Mouse (Mus musculus) kidney, postnatal 14 days (tissue): ENCODE measurements at regions not wholly inside any gene's neighbourhood (a gene's known extent, or its start where the extent isn't known, plus 50 kb on each side); places are given as distances from the start of the nearest gene placed in this dataset.
"Not testable (repeated sequence)": the region's sequence is repeated elsewhere in the genome, so short reads cannot be mapped to it uniquely, and the experiment has no call there.

Experiments used
- DNase-seq: peaks from one replicate; pipeline ENCODE4 v3.0.0; 2022; ENCODE audit warnings: mixed read lengths

GRCm38 (mm10) chr2:48315306-48315705 lies 498.6 kb upstream of the Acvr2a start:
- no peak for DNase-seq

GRCm38 (mm10) chr2:48316180-48316889 lies 497.6 kb upstream of the Acvr2a start:
- no peak for DNase-seq

GRCm38 (mm10) chr2:48317821-48318220 lies 496.1 kb upstream of the Acvr2a start:
- DNase-seq, result no peak

- DNase-seq, result no peak
Observed at GRCm38 (mm10) chr2:48318384-48319030, 495.4 kb upstream of the Acvr2a start.

GRCm38 (mm10) chr2:48321471-48321870 lies 492.4 kb upstream of the Acvr2a start:
- no peak for DNase-seq

GRCm38 (mm10) chr2:48322278-48322677 lies 491.6 kb upstream of the Acvr2a start:
- DNase-seq, result no peak

GRCm38 (mm10) chr2:48328204-48328603 lies 485.7 kb upstream of the Acvr2a start:
- no peak for DNase-seq

- peak; percentile 21 for DNase-seq
Observed at GRCm38 (mm10) chr2:48332783-48333182, 481.1 kb upstream of the Acvr2a start.

GRCm38 (mm10) chr2:48348021-48348420 lies 465.9 kb upstream of the Acvr2a start:
- DNase-seq, result no peak

GRCm38 (mm10) chr2:48349794-48350193 lies 464.1 kb upstream of the Acvr2a start:
- DNase-seq, result no peak

- no peak for DNase-seq
Observed at GRCm38 (mm10) chr2:48350206-48350605, 463.7 kb upstream of the Acvr2a start.

- DNase-seq, result not testable (repeated sequence)
Observed at GRCm38 (mm10) chr2:48371572-48371971, 442.3 kb upstream of the Acvr2a start.

- DNase-seq, result no peak
Observed at GRCm38 (mm10) chr2:48373086-48373485, 440.8 kb upstream of the Acvr2a start.

GRCm38 (mm10) chr2:48374302-48374701 lies 439.6 kb upstream of the Acvr2a start:
- DNase-seq, result no peak

GRCm38 (mm10) chr2:48378160-48378559 lies 435.7 kb upstream of the Acvr2a start:
- no peak for DNase-seq

GRCm38 (mm10) chr2:48378749-48379148 lies 435.2 kb upstream of the Acvr2a start:
- DNase-seq, result no peak

GRCm38 (mm10) chr2:48380140-48380539 lies 433.8 kb upstream of the Acvr2a start:
- DNase-seq, result no peak

- DNase-seq, result no peak
Observed at GRCm38 (mm10) chr2:48380786-48381185, 433.1 kb upstream of the Acvr2a start.

- peak; percentile 21 for DNase-seq
Observed at GRCm38 (mm10) chr2:48381481-48382075, 432.3 kb upstream of the Acvr2a start.

GRCm38 (mm10) chr2:48398504-48398903 lies 415.4 kb upstream of the Acvr2a start:
- DNase-seq, result no peak

- no peak for DNase-seq
Observed at GRCm38 (mm10) chr2:48399191-48399590, 414.7 kb upstream of the Acvr2a start.

GRCm38 (mm10) chr2:48402813-48403212 lies 411.1 kb upstream of the Acvr2a start:
- no peak for DNase-seq

- DNase-seq, result no peak
Observed at GRCm38 (mm10) chr2:48404460-48404859, 409.4 kb upstream of the Acvr2a start.

GRCm38 (mm10) chr2:48407876-48408275 lies 406.0 kb upstream of the Acvr2a start:
- no peak for DNase-seq
